Mouse (Mus musculus) forebrain, embryonic 15.5 days (tissue): ENCODE measurements around the gene Kcnk6. TPM values are rescaled to one million over a fixed set of nuclear protein-coding genes. Genes with fewer than 3 reads are reported as not detected.

ENCODE experiments used
- ATAC-seq: fragments of 200-750 bp; cut with Nextera tagmentation; replicated peaks from 2 replicates; pipeline ENCODE4 v1.8.0; 2017; ENCODE audit warnings: mild to moderate bottlenecking, moderate TSS enrichment, moderate library complexity
- H3K27ac ChIP-seq: fragments of 300-500 bp; sonication (generic); replicated peaks from 2 replicates; pipeline ENCODE4 v1.5.1; 2015; ENCODE audit warnings: mild to moderate bottlenecking, inconsistent platforms
- H3K27me3 ChIP-seq: fragments of 300-500 bp; sonication (generic); 2 replicates; pipeline ENCODE4 v1.6.1; 2015; ENCODE audit warnings: inconsistent platforms
- H3K36me3 ChIP-seq: fragments of 300-500 bp; sonication (generic); 2 replicates; pipeline ENCODE4 v1.6.1; 2015; ENCODE audit warnings: mild to moderate bottlenecking, inconsistent platforms
- H3K4me1 ChIP-seq: fragments of 300-500 bp; sonication (generic); 2 replicates; pipeline ENCODE4 v1.6.1; 2015; ENCODE audit warnings: inconsistent platforms
- H3K4me2 ChIP-seq: fragments of 300-500 bp; sonication (generic); replicated peaks from 2 replicates; pipeline ENCODE4 v1.6.1; 2015; ENCODE audit warnings: mild to moderate bottlenecking, inconsistent platforms
- H3K4me3 ChIP-seq: fragments of 300-500 bp; sonication (generic); 2 replicates; pipeline ENCODE4 v1.5.1; 2015; ENCODE audit warnings: mild to moderate bottlenecking, inconsistent platforms
- H3K9ac ChIP-seq: fragments of 300-500 bp; sonication (generic); replicated peaks from 2 replicates; pipeline ENCODE4 v1.6.1; 2015; ENCODE audit warnings: mild to moderate bottlenecking, inconsistent platforms
- H3K9me3 ChIP-seq: fragments of 300-500 bp; sonication (generic); 2 replicates; pipeline ENCODE4 v1.6.1; 2016; ENCODE audit warnings: inconsistent platforms
- WGBS: fragments of 180-500 bp; shearing (Covaris S2); methylation state at CpG from one replicate; pipeline ENCODE4 v1.1.7; 2015; ENCODE audit warnings: mixed read lengths; 5-methylcytosine and 5-hydroxymethylcytosine counted together
- polyA plus RNA-seq: library from polyadenylated mRNA; unstranded; fragments of >200 nt; fragmentation: Nextera tagmentation; extraction: Ambion mirVana; gene quantifications from 2 replicates; pipeline ENCODE4 v1.2.1, GENCODE M21; 2015

Kcnk6 gene
- 0.28 and 0.83 TPM in 2 replicates for polyA plus RNA-seq

GRCm38 (mm10) chr7:29232247-29233013 is at the start of gene Kcnk6:
Gene Kcnk6 (minus strand): TSS chr7:29232515.
- no peaks in the 10 kb centered on the region for H3K9me3 ChIP-seq
- 0 out of 2 replicates have a peak, but pooled peaks have one; percentile 46 for ATAC-seq
- 2% methylated on average over 57 of the region's 62 CpGs for WGBS
- H3K9ac ChIP-seq = peak within 1 kb of the TSS; percentile 45
- peak within 1 kb of the TSS; percentile 45 for H3K4me3 ChIP-seq
- no peaks in the 10 kb centered on the region for H3K36me3 ChIP-seq
- peaks cover 9% of the 10 kb centered on the region for H3K4me1 ChIP-seq
- no peak within 1 kb of the TSS for H3K27ac ChIP-seq
- H3K27me3 ChIP-seq = peaks cover 29% of the 10 kb centered on the region
- peak within 1 kb of the TSS; percentile 85 for H3K4me2 ChIP-seq

GRCm38 (mm10) chr7:29281201-29282073 is 49.1 kb upstream of the Kcnk6 start, which contains the start of gene Spint2:
Gene Spint2 (minus strand): TSS chr7:29281912.
- ATAC-seq = peak; percentile 69
- no peaks in the 10 kb centered on the region for H3K36me3 ChIP-seq
- no peaks in the 10 kb centered on the region for H3K9me3 ChIP-seq
- H3K4me3 ChIP-seq = peak within 1 kb of the TSS; percentile 59
- peak within 1 kb of the TSS; percentile 57 for H3K9ac ChIP-seq
- peak within 1 kb of the TSS; percentile 98 for H3K4me2 ChIP-seq
- peaks cover 12% of the 10 kb centered on the region; the same call in 1 of the 2 replicates for H3K27me3 ChIP-seq
- H3K27ac ChIP-seq = no peak within 1 kb of the TSS
- H3K4me1 ChIP-seq = peaks cover 18% of the 10 kb centered on the region
- under 1% methylated on average over 77 of the region's 80 CpGs for WGBS

- Histone ChIP-seq H3K4me3 (peak overlapping the region; percentile 59), H3K9ac (no peak overlapping the region), H3K9me3 (no peaks in the 10 kb centered on the region), H3K27me3 (peaks cover 12% of the 10 kb centered on the region; the same call in 1 of the 2 replicates), H3K4me2 (peak overlapping the region; percentile 98), H3K36me3 (no peaks in the 10 kb centered on the region), H3K4me1 (peaks cover 18% of the 10 kb centered on the region), H3K27ac (no peak overlapping the region)
- ATAC-seq = peak; percentile 8; the same call in 1 of the 2 replicates
- 10% methylated on average over 13 of the region's 13 CpGs for WGBS
Observed at GRCm38 (mm10) chr7:29280801-29281200, 48.5 kb upstream of the Kcnk6 start.

DNA sequence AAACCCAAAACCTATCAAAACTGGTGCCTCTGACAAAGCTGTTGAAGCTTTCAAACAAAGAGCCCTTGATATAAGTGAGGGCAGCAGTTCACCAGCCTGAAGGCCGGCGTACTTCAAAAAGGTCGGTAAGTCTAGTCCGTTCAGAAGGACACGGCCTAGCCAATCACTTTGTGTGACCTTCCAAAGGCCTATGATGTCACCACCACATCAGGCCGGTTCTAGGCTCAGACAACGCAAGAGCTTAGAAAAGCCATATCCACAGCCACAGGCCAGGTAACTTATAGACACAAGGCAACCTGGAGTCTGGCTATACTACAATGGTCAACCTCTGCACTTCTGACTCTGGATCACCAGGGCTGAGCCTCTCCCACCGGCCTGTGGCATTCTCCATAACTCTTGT is 47.6 kb upstream of the Kcnk6 start:
- WGBS = 91% methylated on average over 8 of the region's 8 CpGs

DNA sequence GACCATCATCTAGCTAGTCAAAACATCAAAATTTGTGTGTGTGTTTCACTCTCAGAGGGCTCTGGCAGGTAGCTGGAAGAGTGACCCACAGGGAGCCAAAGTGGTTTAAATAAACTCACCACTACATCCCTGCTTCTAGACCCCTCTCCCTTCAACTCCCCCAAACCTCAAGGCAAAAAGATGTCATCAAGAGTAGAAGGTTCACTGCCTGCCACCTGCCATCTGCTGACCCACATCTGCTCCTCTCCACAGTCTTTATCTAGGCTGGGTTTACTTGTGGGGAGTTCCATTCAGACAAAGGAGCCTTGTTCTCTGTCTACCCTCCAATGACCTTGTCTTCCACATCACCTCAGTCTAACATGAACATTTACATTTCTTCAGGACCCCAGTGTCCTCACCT is 46.9 kb upstream of the Kcnk6 start:
- Histone ChIP-seq H3K4me2 (no peak overlapping the region), H3K9me3 (no peaks in the 10 kb centered on the region), H3K4me3 (no peak overlapping the region), H3K27me3 (peaks cover 12% of the 10 kb centered on the region; the same call in 1 of the 2 replicates), H3K9ac (no peak overlapping the region), H3K4me1 (peaks cover 18% of the 10 kb centered on the region), H3K27ac (no peak overlapping the region), H3K36me3 (no peaks in the 10 kb centered on the region)
- ATAC-seq = no peak

More for the DNA sequence above, 47.6 kb upstream of the Kcnk6 start:
- no peak overlapping the region for H3K9ac ChIP-seq
- no peak overlapping the region for H3K27ac ChIP-seq
- no peak overlapping the region for H3K4me2 ChIP-seq
- peaks cover 12% of the 10 kb centered on the region; the same call in 1 of the 2 replicates for H3K27me3 ChIP-seq
- H3K4me3 ChIP-seq = no peak overlapping the region
- ATAC-seq = no peak
- H3K4me1 ChIP-seq = peaks cover 18% of the 10 kb centered on the region
- no peaks in the 10 kb centered on the region for H3K9me3 ChIP-seq
- H3K36me3 ChIP-seq = no peaks in the 10 kb centered on the region

DNA sequence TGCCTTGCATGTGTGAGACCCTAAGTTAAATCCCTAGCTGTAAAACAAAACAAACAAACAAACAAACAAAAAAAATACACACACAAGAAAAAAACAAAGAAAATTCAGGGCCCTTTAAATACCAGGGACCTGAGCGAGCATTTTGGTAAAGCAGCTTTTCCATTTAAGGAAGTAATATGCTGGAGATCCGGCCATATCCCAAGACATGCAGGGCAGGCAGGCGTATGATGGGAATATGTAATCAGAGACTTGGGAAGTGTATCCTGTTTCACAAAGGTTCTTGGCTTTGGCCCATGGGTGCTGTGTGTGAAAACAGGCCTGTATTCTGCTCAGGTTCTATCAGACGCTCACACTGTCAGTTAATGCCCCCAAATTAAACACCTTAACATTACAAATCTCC is 45.2 kb upstream of the Kcnk6 start:
- Histone ChIP-seq H3K27ac (no peak overlapping the region), H3K4me3 (no peak overlapping the region), H3K9me3 (no peaks in the 10 kb centered on the region), H3K36me3 (no peaks in the 10 kb centered on the region), H3K27me3 (peaks cover 8% of the 10 kb centered on the region; the same call in 1 of the 2 replicates), H3K4me2 (no peak overlapping the region), H3K9ac (no peak overlapping the region), H3K4me1 (peaks cover 18% of the 10 kb centered on the region)
- no peak for ATAC-seq
- 95% methylated on average over 4 of the region's 4 CpGs for WGBS

DNA sequence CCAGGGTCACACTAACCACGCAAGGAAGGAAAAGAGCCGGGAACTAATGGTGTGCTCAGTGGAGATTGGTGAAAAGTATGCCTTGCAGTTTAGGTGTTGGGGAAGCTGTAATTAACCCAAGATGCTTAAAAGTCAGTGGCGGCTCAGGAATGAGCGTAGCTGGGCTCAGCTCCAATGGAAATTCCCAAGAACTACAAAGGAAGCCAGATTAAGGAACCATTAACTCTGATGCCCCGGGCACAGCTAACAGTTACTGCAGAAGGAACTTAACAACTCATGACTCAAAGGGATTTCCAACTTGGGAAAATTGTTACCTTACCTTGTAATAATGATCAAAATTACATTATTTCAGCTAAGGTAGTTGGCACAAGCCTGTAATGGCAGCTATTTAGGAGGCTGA is 44.4 kb upstream of the Kcnk6 start:
- Histone ChIP-seq H3K4me2 (no peak overlapping the region), H3K4me3 (no peak overlapping the region), H3K27ac (no peak overlapping the region), H3K4me1 (peaks cover 17% of the 10 kb centered on the region), H3K9me3 (no peaks in the 10 kb centered on the region), H3K36me3 (no peaks in the 10 kb centered on the region), H3K9ac (no peak overlapping the region), H3K27me3 (peaks cover 3% of the 10 kb centered on the region; the same call in 1 of the 2 replicates)
- no peak for ATAC-seq
- 70% methylated on average over 5 of the region's 5 CpGs for WGBS

DNA sequence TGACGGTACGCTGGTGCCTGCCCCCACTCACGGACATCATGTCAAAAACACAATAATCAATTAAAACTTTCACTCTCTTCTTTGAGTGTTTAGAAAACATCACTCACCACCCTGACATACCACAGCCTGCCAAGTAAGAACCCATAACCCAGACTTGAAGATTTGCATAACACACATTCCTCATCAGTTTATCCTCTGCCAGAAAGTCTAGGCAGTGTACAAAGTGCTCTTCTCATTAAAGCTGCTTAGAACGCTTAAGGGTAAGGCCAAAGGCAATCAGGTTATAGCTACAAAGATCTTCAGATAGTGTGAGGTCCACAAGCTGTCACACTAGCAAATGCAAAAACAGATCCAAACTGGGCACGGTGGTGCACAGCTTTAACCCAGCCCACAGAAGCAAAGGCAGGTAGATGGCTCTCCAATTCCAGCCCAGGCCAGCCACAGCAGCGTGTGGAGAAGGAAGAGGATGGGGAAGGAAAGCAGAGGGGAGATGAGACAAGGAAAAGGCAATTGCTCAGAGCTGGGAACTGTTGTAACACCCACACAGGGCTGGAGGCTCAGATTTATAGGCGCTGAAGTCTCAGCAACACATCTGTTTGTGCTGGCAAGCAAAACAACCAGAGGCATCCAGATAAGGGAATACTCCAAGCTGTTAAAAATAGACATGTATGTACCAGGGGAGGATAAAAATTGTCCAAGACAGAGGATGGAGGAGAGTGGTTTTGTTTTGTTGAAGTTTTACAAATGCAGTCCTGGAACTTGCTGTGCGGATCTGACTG is 39.6 kb upstream of the Kcnk6 start:
- H3K36me3 ChIP-seq = no peaks in the 10 kb centered on the region
- 55% methylated on average over 8 of the region's 8 CpGs for WGBS
- no peaks in the 10 kb centered on the region for H3K9me3 ChIP-seq
- no peak overlapping the region for H3K4me3 ChIP-seq
- H3K27ac ChIP-seq = peak overlapping the region; percentile 43
- no peaks in the 10 kb centered on the region for H3K27me3 ChIP-seq
- peaks cover 13% of the 10 kb centered on the region for H3K4me1 ChIP-seq
- no peak for ATAC-seq
- no peak overlapping the region for H3K9ac ChIP-seq
- no peak overlapping the region for H3K4me2 ChIP-seq

- WGBS = 87% methylated on average over 4 of the region's 4 CpGs
- Histone ChIP-seq H3K4me2 (no peak overlapping the region), H3K9ac (no peak overlapping the region), H3K36me3 (no peaks in the 10 kb centered on the region), H3K27ac (no peak overlapping the region), H3K9me3 (no peaks in the 10 kb centered on the region), H3K4me1 (peaks cover 13% of the 10 kb centered on the region), H3K4me3 (no peak overlapping the region), H3K27me3 (no peaks in the 10 kb centered on the region)
- ATAC-seq = no peak
Observed at GRCm38 (mm10) chr7:29270445-29270844, 38.1 kb upstream of the Kcnk6 start.

- no peaks in the 10 kb centered on the region for H3K9me3 ChIP-seq
- no peak overlapping the region for H3K4me3 ChIP-seq
- 53% methylated on average over 4 of the region's 4 CpGs for WGBS
- peaks cover 10% of the 10 kb centered on the region for H3K4me1 ChIP-seq
- ATAC-seq = no peak
- no peak overlapping the region for H3K4me2 ChIP-seq
- no peak overlapping the region for H3K9ac ChIP-seq
- no peaks in the 10 kb centered on the region for H3K36me3 ChIP-seq
- H3K27me3 ChIP-seq = no peaks in the 10 kb centered on the region
- H3K27ac ChIP-seq = no peak overlapping the region
Observed at GRCm38 (mm10) chr7:29266931-29267330, 34.6 kb upstream of the Kcnk6 start.

GRCm38 (mm10) chr7:29265636-29266035 is 33.3 kb upstream of the Kcnk6 start:
- Histone ChIP-seq H3K36me3 (no peaks in the 10 kb centered on the region), H3K9ac (no peak overlapping the region), H3K27ac (no peak overlapping the region), H3K27me3 (no peaks in the 10 kb centered on the region), H3K9me3 (no peaks in the 10 kb centered on the region), H3K4me2 (no peak overlapping the region), H3K4me1 (no peaks in the 10 kb centered on the region), H3K4me3 (no peak overlapping the region)
- no peak for ATAC-seq
- 78% methylated on average over 7 of the region's 7 CpGs for WGBS
